Mouse (Mus musculus) cerebellum, adult 18-20 months (tissue): ENCODE data around the gene Zfp692.
"Not testable (repeated sequence)": the region's sequence is repeated elsewhere in the genome, so short reads cannot be mapped to it uniquely, and the experiment has no call there.

Experiments used
- DNase-seq, 2 experiments: peaks; one replicate each; pipeline ENCODE4 v3.0.0; 2021

Gene Zfp692

GRCm38 (mm10) chr11:58357844-58358534 lies 51.1 kb downstream of the Zfp692 start:
- no peak for DNase-seq

DNA sequence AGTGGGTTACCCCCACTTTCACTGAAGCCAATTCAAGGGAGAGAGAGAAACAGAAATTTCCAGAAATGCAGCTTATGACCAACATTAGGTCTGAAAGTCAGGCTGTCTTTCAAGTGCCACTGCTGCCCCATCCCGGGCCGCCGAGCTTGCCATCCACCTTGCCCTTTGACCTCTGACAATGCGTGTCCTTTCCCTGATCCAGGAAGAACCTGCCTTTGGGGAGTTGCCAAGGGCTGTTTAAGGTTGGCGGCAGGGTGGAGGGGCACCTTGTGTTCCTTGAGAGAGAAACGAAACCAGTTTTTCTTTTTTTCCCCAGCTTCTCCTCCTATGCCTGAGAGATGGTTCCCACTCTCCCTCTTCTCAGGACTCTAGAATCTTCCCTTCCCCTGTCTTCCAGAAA lies 55.7 kb downstream of the Zfp692 start:
- DNase-seq: not testable (repeated sequence)
